Mouse (Mus musculus) embryo, embryonic 9.5 days (tissue): ENCODE measurements around the gene B3galt5.

Source experiments
- DNase-seq: peaks from one replicate; pipeline ENCODE4 v3.0.0-alpha.2; 2017; ENCODE audit errors: extremely low spot score

The B3galt5 gene

GRCm38 (mm10) chr16:96341945-96342344 lies 106.3 kb downstream of the B3galt5 start:
- DNase-seq: no peak

- DNase-seq: peak; percentile 79
Observed at GRCm38 (mm10) chr16:96345117-96345516, 109.5 kb downstream of the B3galt5 start.

- no peak for DNase-seq
Observed at GRCm38 (mm10) chr16:96348070-96348469, 112.5 kb downstream of the B3galt5 start.

- DNase-seq: no peak
Observed at GRCm38 (mm10) chr16:96348766-96349165, 113.2 kb downstream of the B3galt5 start.

- no peak for DNase-seq
Observed at GRCm38 (mm10) chr16:96351520-96351919, 115.9 kb downstream of the B3galt5 start.

- no peak for DNase-seq
Observed at GRCm38 (mm10) chr16:96353296-96353896, 117.8 kb downstream of the B3galt5 start.

- no peak for DNase-seq
Observed at GRCm38 (mm10) chr16:96353996-96354395, 118.4 kb downstream of the B3galt5 start.

GRCm38 (mm10) chr16:96357903-96358302 lies 122.3 kb downstream of the B3galt5 start:
- peak; percentile 71 for DNase-seq

- DNase-seq: no peak
Observed at GRCm38 (mm10) chr16:96361305-96362124, 125.9 kb downstream of the B3galt5 start.

- peak; percentile 71 for DNase-seq
Observed at GRCm38 (mm10) chr16:96362873-96363272, 127.3 kb downstream of the B3galt5 start.

GRCm38 (mm10) chr16:96363277-96363676 lies 127.7 kb downstream of the B3galt5 start:
- no peak for DNase-seq

GRCm38 (mm10) chr16:96364870-96365269 lies 129.3 kb downstream of the B3galt5 start:
- no peak for DNase-seq
